Mouse (Mus musculus) kidney, postnatal 14 days (tissue): ENCODE measurements around the gene Ccdc38.
A peak's percentile ranks its signal among the peaks of the same experiment; 100 is the strongest.

ENCODE experiments used
- DNase-seq: peaks from one replicate; pipeline ENCODE4 v3.0.0; 2022; ENCODE audit warnings: mixed read lengths

Ccdc38 gene

GRCm38 (mm10) chr10:93540431-93541210, at the start of gene Ccdc38:
Gene Ccdc38 (plus strand): TSS chr10:93540632.
- DNase-seq: no peak

GRCm38 (mm10) chr10:93500864-93501263, 39.6 kb upstream of the Ccdc38 start:
- no peak for DNase-seq

- DNase-seq: no peak
Observed at GRCm38 (mm10) chr10:93501346-93501745, 39.1 kb upstream of the Ccdc38 start.

- DNase-seq: no peak
Observed at GRCm38 (mm10) chr10:93508383-93508970, 32.0 kb upstream of the Ccdc38 start.

GRCm38 (mm10) chr10:93509532-93510153, 30.8 kb upstream of the Ccdc38 start:
- DNase-seq: no peak

GRCm38 (mm10) chr10:93515419-93515818, 25.0 kb upstream of the Ccdc38 start:
- DNase-seq: no peak

GRCm38 (mm10) chr10:93515927-93516326, 24.5 kb upstream of the Ccdc38 start:
- no peak for DNase-seq

- no peak for DNase-seq
Observed at GRCm38 (mm10) chr10:93517754-93518153, 22.7 kb upstream of the Ccdc38 start.

- DNase-seq: no peak
Observed at GRCm38 (mm10) chr10:93518186-93518585, 22.2 kb upstream of the Ccdc38 start.

- no peak for DNase-seq
Observed at GRCm38 (mm10) chr10:93518620-93519019, 21.8 kb upstream of the Ccdc38 start.

GRCm38 (mm10) chr10:93519159-93519558, 21.3 kb upstream of the Ccdc38 start:
- DNase-seq: no peak

- no peak for DNase-seq
Observed at GRCm38 (mm10) chr10:93519756-93520155, 20.7 kb upstream of the Ccdc38 start.

GRCm38 (mm10) chr10:93520994-93521393, 19.4 kb upstream of the Ccdc38 start:
- no peak for DNase-seq

GRCm38 (mm10) chr10:93525329-93525728, 15.1 kb upstream of the Ccdc38 start:
- no peak for DNase-seq

GRCm38 (mm10) chr10:93538287-93538686, 2.1 kb upstream of the Ccdc38 start:
- no peak for DNase-seq

GRCm38 (mm10) chr10:93538818-93539217, 1.6 kb upstream of the Ccdc38 start:
- peak; percentile 14 for DNase-seq

GRCm38 (mm10) chr10:93539775-93540430, 529 bp upstream of the Ccdc38 start, which contains the start of gene Amdhd1:
Gene Amdhd1 (minus strand): TSS chr10:93540033.
- peak; percentile 88 for DNase-seq

- no peak for DNase-seq
Observed at GRCm38 (mm10) chr10:93541585-93541984, 1.2 kb downstream of the Ccdc38 start.

GRCm38 (mm10) chr10:93542356-93542755, 1.9 kb downstream of the Ccdc38 start:
- DNase-seq: no peak

GRCm38 (mm10) chr10:93543176-93543575, 2.7 kb downstream of the Ccdc38 start:
- peak; percentile 7 for DNase-seq

- no peak for DNase-seq
Observed at GRCm38 (mm10) chr10:93544172-93544571, 3.7 kb downstream of the Ccdc38 start.

- no peak for DNase-seq
Observed at GRCm38 (mm10) chr10:93547741-93548270, 7.4 kb downstream of the Ccdc38 start.

- DNase-seq: peak; percentile 78
Observed at GRCm38 (mm10) chr10:93548991-93549390, 8.6 kb downstream of the Ccdc38 start.
